Mouse (Mus musculus) liver, embryonic 13.5 days (tissue): ENCODE data around the gene Amfr. TPM values are rescaled to one million over a fixed set of nuclear protein-coding genes. Genes with fewer than 3 reads are reported as not detected.

Source experiments
- ATAC-seq: fragments of 200-750 bp; cut with Nextera tagmentation; 2 replicates; pipeline ENCODE4 v1.8.0; 2017; ENCODE audit warnings: low read depth, mild to moderate bottlenecking, moderate number of reproducible peaks, moderate library complexity
- DNase-seq: peaks from one replicate; pipeline ENCODE4 v3.0.0; 2022
- H3K27ac ChIP-seq: fragments of 300-500 bp; sonication (generic); 2 replicates; pipeline ENCODE4 v1.5.1; 2015; ENCODE audit warnings: moderate library complexity, mild to moderate bottlenecking, inconsistent platforms
- H3K27me3 ChIP-seq: fragments of 300-500 bp; sonication (generic); 2 replicates; pipeline ENCODE4 v1.6.1; 2015; ENCODE audit warnings: mild to moderate bottlenecking, inconsistent platforms
- H3K36me3 ChIP-seq: fragments of 300-500 bp; sonication (generic); 2 replicates; pipeline ENCODE4 v1.6.1; 2015; ENCODE audit warnings: mild to moderate bottlenecking, inconsistent platforms
- H3K4me1 ChIP-seq: fragments of 300-500 bp; sonication (generic); replicated peaks from 2 replicates; pipeline ENCODE4 v1.6.1; 2015; ENCODE audit warnings: inconsistent platforms
- H3K4me2 ChIP-seq: fragments of 300-500 bp; sonication (generic); 2 replicates; pipeline ENCODE4 v1.6.1; 2015; ENCODE audit warnings: inconsistent platforms, mild to moderate bottlenecking, moderate library complexity
- H3K4me3 ChIP-seq: fragments of 300-500 bp; sonication (generic); replicated peaks from 2 replicates; pipeline ENCODE4 v1.5.1; 2015; ENCODE audit warnings: mild to moderate bottlenecking, inconsistent platforms
- H3K9ac ChIP-seq: fragments of 300-500 bp; sonication (generic); 2 replicates; pipeline ENCODE4 v1.6.1; 2015; ENCODE audit warnings: mild to moderate bottlenecking, inconsistent platforms
- H3K9me3 ChIP-seq: fragments of 300-500 bp; sonication (generic); replicated peaks from 2 replicates; pipeline ENCODE4 v1.6.1; 2016; ENCODE audit warnings: inconsistent platforms
- WGBS: fragments of 180-500 bp; shearing (Covaris S2); methylation state at CpG from one replicate; pipeline ENCODE4 v1.1.7; 2015; ENCODE audit not compliant: insufficient replicate concordance; 5-methylcytosine and 5-hydroxymethylcytosine counted together
- polyA plus RNA-seq: library from polyadenylated mRNA; unstranded; fragments of >200 nt; fragmentation: Nextera tagmentation; extraction: Ambion mirVana; gene quantifications from 2 replicates; pipeline ENCODE4 v1.2.1, GENCODE M21; 2015

The Amfr gene
- polyA plus RNA-seq, 1 experiment from 2014 or later = 44.1 TPM

DNA sequence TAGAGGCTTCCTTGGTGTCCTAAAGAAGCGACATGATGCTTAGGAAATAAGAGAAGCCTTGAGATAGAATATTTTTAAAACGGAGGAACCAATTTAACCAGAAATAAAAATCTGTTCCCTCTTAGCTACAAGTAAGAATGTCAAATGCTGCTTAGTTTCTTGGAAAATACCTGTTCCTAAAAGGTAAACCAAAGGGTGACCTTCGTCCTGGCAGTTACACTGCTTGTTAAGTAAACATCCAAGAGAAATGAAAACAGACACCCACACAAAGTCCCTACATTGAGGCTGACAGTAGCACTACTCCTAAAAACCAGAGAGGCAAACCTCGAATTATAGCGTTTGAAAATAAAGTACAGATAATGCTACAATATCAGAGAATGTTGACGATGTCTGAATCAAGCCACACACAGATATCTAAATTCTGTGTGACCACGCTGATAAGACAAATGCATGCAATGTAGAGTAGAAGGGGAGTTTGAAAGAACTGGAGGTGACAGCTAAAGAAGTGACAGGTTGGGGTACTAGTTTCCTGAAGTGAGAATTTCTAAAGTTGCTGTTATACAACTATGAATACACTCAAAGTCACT is 477 bp upstream of the Amfr start:
- ATAC-seq (0 out of 2 replicates have a peak, but pooled peaks have one; percentile 2), DNase-seq (no peak)
- H3K27ac ChIP-seq = peak overlapping the region; percentile 97
- no peaks in the 10 kb centered on the region for H3K27me3 ChIP-seq
- peaks cover 8% of the 10 kb centered on the region for H3K36me3 ChIP-seq
- peak overlapping the region; percentile 96 for H3K4me3 ChIP-seq
- 7% methylated on average over 7 of the region's 7 CpGs for WGBS
- H3K9ac ChIP-seq = peak overlapping the region; percentile 99
- no peaks in the 10 kb centered on the region for H3K9me3 ChIP-seq
- H3K4me2 ChIP-seq = peak overlapping the region; percentile 100
- peaks cover 54% of the 10 kb centered on the region for H3K4me1 ChIP-seq

DNA sequence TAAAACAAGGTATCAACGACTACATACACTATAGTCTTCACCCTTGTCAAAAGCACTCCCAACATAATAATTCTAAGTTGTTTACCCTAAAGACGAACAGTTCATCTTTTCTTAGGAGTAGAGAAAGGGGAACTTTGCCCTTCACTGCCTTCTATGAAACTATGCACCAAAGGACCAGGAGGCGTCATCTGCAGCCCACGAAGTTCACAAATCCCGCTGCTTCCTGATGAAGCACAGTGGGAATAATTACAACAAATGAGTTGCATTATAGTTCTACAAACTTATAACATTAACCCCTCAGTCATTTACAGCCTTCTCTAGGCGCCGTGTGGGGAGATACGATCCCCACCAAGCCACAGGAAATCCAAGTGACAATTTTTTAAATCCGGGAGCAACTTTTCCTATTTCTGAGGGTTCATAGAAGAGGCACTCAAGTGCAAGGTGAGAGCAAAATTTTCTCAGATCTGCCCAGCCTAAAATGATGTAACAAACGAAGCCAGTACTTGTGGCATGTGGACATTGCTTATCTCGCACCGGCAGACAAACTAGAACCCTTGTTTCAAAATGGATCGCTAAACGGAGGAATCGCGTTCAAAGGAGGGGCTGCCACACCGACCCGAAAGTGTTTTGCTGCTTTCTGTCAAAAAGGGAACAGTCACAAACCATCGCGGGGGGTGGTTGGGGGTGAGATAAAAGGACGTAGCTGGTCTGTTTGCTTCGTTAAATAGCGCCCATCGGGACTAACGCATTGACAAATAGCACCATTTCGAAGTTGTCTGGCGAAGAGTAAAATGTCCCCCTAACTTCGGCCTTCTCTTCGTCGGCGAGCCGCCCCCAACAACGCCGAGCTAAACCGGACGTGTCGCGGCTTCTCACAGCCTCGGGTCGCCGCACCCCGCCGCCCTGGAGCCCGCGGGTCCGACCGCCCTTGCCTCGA is 1.3 kb downstream of the Amfr start:
- peak overlapping the region; percentile 99 for H3K9ac ChIP-seq
- H3K4me3 ChIP-seq = peak overlapping the region; percentile 96
- DNase-seq = peak; percentile 63
- peaks cover 10% of the 10 kb centered on the region for H3K36me3 ChIP-seq
- peak overlapping the region; percentile 97 for H3K27ac ChIP-seq
- H3K4me2 ChIP-seq = peak overlapping the region; percentile 100
- peaks cover 56% of the 10 kb centered on the region for H3K4me1 ChIP-seq
- ATAC-seq = peak; percentile 19; the same call in 1 of the 2 replicates
- H3K27me3 ChIP-seq = no peaks in the 10 kb centered on the region
- no peaks in the 10 kb centered on the region for H3K9me3 ChIP-seq
- WGBS = under 1% methylated on average over 48 of the region's 48 CpGs

DNA sequence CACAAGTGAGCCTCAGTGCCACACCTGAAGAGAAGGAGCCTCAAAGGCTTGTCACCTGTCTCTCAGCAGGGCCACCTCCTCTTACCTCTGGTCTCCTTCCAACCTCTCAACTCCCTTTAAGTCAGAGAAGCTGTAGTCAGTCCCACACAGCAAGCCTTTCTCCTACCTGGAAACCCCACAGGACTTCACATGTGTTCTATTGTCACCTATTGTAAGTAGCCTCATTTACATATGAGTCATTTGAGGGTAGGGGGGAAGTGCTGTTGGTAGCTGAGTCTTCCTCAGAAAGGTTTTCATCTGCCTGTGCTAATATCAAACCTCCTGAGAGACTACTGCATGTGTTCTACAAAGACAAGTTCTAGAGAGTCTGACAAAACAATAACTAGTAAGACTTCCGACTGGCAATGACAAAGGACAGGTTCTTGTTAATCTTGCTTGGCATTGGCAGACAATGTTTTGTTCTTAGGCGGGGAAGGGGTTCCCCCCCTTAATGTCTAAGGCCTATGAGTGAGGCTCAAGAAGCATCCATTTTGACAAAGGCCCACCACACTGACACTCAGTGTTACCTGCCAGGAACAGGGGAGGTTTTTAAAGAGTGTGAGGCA is 2.4 kb downstream of the Amfr start:
- 48% methylated on average over 2 of the region's 2 CpGs for WGBS

DNA sequence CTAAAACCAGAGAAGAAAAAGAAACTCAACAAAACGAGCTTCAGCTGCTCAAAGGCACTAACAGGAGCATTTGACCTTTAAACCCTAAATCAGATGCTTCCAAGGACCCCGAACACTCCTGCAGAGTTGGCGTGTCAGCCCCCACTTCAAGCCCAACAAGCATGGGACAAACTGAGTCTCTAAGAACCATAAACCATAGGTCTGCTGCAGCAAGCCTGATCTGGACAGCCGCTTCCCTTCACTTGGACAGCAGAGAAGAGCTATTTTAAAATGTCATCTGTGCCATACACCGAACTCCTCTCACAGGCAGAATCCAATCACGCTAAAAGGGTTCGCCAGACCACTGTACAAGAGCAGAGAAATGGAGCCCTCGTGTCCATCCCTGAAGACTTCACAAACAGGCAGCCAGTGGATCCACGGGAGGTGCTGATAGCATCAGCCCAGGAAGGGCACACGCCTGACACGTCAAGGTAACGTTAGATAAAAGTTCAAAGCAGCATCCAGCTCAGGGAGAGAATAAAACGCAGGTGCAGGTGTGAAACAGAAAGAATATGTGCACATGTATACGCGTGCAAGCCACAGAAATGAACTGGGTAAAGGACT is 3.3 kb downstream of the Amfr start:
- Histone ChIP-seq H3K4me1 (peaks cover 47% of the 10 kb centered on the region), H3K9ac (peak overlapping the region; percentile 99)
- ATAC-seq = no peak

More for the DNA sequence above, 2.4 kb downstream of the Amfr start:
- DNase-seq (no peak), ATAC-seq (no peak)
- Histone ChIP-seq H3K4me1 (peaks cover 56% of the 10 kb centered on the region), H3K4me3 (peak overlapping the region; percentile 96), H3K27ac (peak overlapping the region; percentile 75), H3K9me3 (no peaks in the 10 kb centered on the region), H3K36me3 (peaks cover 18% of the 10 kb centered on the region), H3K4me2 (peak overlapping the region; percentile 65), H3K27me3 (no peaks in the 10 kb centered on the region), H3K9ac (peak overlapping the region; percentile 99)

DNA sequence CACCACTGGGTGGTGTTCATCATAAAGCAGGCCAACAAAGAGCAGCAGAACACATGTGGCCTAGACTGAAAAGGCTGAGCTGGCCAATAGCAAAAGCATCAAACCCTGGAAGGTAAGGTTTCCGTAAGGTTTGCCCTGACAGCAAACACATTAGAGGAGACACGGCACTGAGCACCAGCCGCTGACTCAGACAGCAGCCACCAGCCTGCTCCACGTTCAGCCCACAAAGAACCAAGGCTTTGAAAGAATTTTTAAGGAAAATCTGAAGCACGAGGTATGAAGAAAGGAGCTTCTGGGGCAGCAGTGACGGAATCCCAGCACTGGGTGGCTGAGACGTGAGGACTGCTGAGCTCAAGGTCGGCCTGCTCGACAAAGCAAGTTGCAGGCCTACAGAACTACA is 8.5 kb downstream of the Amfr start:
- Histone ChIP-seq H3K4me2 (no peak overlapping the region), H3K4me3 (no peak overlapping the region), H3K27me3 (no peaks in the 10 kb centered on the region), H3K4me1 (peaks cover 11% of the 10 kb centered on the region), H3K36me3 (peaks cover 66% of the 10 kb centered on the region), H3K27ac (no peak overlapping the region), H3K9ac (no peak overlapping the region), H3K9me3 (no peaks in the 10 kb centered on the region)
- no peak for ATAC-seq
- WGBS = 84% methylated on average over 9 of the region's 9 CpGs
- no peak for DNase-seq

More for the DNA sequence above, 3.3 kb downstream of the Amfr start:
- Histone ChIP-seq H3K4me3 (peak overlapping the region; percentile 96), H3K4me2 (peak overlapping the region; percentile 65), H3K9me3 (no peaks in the 10 kb centered on the region), H3K27ac (peak overlapping the region; percentile 75), H3K27me3 (no peaks in the 10 kb centered on the region), H3K36me3 (peaks cover 27% of the 10 kb centered on the region)
- DNase-seq = no peak
- 43% methylated on average over 15 of the region's 15 CpGs for WGBS

DNA sequence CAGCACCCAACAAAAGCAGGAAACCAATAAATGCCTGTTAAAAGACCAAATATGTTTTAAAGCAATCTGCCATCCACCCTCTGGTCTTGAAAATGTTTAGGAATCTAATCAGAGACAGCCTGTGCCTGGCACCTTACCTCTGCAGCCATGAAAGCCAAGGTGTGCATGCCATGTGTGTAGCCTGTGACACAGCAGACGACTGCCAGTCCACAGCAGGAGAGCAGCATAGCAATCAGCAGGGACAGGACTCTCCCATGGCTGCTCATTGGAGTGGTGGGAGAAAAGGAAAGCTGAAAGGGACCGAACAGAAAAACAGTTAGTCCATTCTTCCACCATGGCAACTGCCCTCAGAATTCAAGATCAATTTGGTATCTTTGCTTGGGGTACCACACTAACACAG is 13.7 kb downstream of the Amfr start:
- 88% methylated on average over 2 of the region's 2 CpGs for WGBS
- Histone ChIP-seq H3K9ac (no peak overlapping the region), H3K36me3 (peaks cover 67% of the 10 kb centered on the region), H3K27ac (no peak overlapping the region), H3K4me3 (no peak overlapping the region), H3K4me2 (no peak overlapping the region), H3K9me3 (no peaks in the 10 kb centered on the region), H3K27me3 (no peaks in the 10 kb centered on the region), H3K4me1 (no peaks in the 10 kb centered on the region)
- ATAC-seq (no peak), DNase-seq (no peak)

DNA sequence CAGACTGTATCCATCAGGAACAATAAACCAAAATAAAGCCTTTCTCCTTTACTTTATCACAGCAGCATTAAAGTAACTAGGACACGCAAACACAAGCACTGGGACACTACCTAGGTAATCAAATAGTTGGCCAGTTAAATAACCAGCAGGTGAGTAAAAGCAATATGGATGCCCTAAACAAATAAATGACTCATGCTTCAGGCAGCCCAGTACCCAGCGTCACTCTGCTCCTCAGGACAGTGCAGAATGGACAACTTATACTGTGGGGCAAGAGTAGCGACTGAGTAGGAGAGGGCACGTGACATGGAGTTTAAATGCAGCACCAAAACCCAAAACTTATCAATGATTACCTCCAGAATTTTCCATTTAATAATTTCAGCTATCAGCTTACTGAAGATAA is 22.9 kb downstream of the Amfr start:
- H3K4me2 ChIP-seq = no peak overlapping the region
- no peaks in the 10 kb centered on the region for H3K27me3 ChIP-seq
- H3K36me3 ChIP-seq = peaks cover 68% of the 10 kb centered on the region
- H3K4me1 ChIP-seq = no peaks in the 10 kb centered on the region
- H3K4me3 ChIP-seq = no peak overlapping the region
- WGBS = 84% methylated on average over 4 of the region's 4 CpGs
- DNase-seq (no peak), ATAC-seq (no peak)
- H3K9ac ChIP-seq = no peak overlapping the region
- peaks cover 5% of the 10 kb centered on the region; the same call in 1 of the 2 replicates for H3K9me3 ChIP-seq
- no peak overlapping the region for H3K27ac ChIP-seq

DNA sequence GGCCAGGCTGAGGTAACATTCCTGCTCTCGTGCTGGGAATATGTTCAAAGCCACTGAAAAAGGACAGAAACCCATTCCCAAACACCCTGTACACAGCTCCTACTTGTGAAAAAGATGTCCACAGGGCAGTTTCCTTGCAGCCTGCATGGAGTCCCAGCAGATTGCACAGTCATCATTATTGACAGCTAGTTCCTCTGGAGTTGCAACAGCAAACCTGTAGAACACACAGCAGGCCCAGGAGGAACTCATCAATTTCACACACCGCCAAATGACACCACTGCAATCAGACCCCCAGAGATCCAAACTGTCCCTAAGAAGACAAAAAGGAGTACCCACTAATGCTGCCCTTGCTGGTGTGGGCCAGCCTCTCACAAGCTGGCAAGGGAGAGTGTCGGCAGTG is 27.9 kb downstream of the Amfr start:
- 94% methylated on average over 3 of the region's 3 CpGs for WGBS
- no peak for ATAC-seq

DNA sequence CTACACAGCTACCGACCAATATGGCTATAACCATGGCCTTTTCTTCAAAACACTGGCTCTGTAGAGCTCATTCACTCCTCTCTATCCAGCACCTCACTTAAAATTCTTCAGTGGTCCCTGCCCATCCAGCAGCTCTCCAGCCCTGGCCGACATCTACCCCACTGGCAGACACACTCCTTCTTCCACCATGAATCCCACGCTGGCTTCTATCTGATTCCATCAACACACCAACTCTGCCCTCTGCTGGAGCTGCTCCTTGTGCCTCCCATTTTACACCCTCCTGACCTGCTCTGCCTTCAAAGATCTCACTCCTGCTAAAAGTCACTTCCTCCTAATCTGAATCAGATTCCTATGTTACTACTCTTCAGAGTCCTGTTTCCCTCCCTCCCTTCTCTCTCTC is 28.8 kb downstream of the Amfr start:
- ATAC-seq = no peak
- 85% methylated on average over 3 of the region's 3 CpGs for WGBS
- DNase-seq = no peak

More for the DNA sequence above, 27.9 kb downstream of the Amfr start:
- H3K4me2 ChIP-seq = no peak overlapping the region
- no peak overlapping the region for H3K9ac ChIP-seq
- H3K27me3 ChIP-seq = no peaks in the 10 kb centered on the region
- H3K4me1 ChIP-seq = no peaks in the 10 kb centered on the region
- H3K9me3 ChIP-seq = no peaks in the 10 kb centered on the region
- H3K36me3 ChIP-seq = peaks cover 89% of the 10 kb centered on the region
- DNase-seq = no peak
- no peak overlapping the region for H3K4me3 ChIP-seq
- H3K27ac ChIP-seq = no peak overlapping the region

DNA sequence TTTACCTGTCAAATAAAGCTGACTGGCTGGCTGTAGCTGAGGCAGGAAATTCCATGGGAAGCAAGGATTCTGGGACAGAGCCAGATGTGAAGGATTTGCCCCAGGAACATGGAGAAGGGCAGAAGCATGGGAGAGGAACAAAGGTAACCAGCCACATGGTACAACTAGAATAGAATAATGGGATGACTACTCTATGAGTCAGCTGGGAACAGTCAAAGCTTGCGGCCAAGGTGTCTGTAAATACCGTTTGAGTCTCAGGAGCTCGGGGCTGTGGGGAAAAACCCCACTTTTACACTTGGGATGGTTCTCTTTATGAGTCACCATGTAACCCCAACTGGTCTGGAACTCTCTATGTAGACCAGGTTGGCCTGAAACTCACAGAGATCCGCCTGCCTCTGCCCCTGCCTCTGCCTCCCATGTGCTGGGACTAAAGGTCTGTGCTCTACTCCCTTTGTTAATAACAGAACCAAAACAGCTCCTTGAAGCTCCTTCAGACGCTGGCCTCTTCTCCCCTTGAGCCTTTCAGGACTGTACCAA is 30.9 kb downstream of the Amfr start:
- no peak for DNase-seq
- H3K4me1 ChIP-seq = no peaks in the 10 kb centered on the region
- H3K36me3 ChIP-seq = peaks cover 98% of the 10 kb centered on the region
- no peak overlapping the region for H3K4me3 ChIP-seq
- 86% methylated on average over 5 of the region's 5 CpGs for WGBS
- H3K27me3 ChIP-seq = no peaks in the 10 kb centered on the region
- H3K4me2 ChIP-seq = no peak overlapping the region
- no peak overlapping the region for H3K9ac ChIP-seq
- H3K9me3 ChIP-seq = no peaks in the 10 kb centered on the region
- ATAC-seq = no peak
- no peak overlapping the region for H3K27ac ChIP-seq

More for the DNA sequence above, 28.8 kb downstream of the Amfr start:
- Histone ChIP-seq H3K4me3 (no peak overlapping the region), H3K36me3 (peaks cover 90% of the 10 kb centered on the region), H3K9me3 (no peaks in the 10 kb centered on the region), H3K4me2 (no peak overlapping the region), H3K27me3 (no peaks in the 10 kb centered on the region), H3K27ac (no peak overlapping the region), H3K9ac (no peak overlapping the region), H3K4me1 (no peaks in the 10 kb centered on the region)

DNA sequence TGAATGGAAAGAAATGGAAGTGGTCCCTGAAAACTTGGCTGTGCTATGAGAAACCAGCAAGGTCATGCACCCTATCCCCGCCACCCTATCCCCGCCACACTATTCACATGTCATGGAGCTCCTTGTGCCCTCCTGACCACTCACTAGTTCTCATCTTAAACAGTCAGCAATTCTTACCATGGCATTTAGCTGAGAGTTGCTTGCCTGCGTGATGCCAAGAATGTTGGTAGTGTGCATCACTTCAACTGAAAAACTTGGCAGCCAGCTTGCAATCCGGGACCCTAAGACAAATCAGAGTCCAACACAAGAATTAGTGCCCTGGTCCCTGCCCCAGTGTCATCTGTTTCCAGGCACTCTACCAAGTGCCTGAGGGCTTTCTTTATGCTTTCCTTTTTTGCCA is 32.5 kb downstream of the Amfr start:
- H3K4me2 ChIP-seq = no peak overlapping the region
- H3K9ac ChIP-seq = no peak overlapping the region
- H3K4me3 ChIP-seq = no peak overlapping the region
- H3K27me3 ChIP-seq = no peaks in the 10 kb centered on the region
- peaks cover 99% of the 10 kb centered on the region for H3K36me3 ChIP-seq
- H3K4me1 ChIP-seq = no peaks in the 10 kb centered on the region
- no peak overlapping the region for H3K27ac ChIP-seq
- ATAC-seq (no peak), DNase-seq (no peak)
- no peaks in the 10 kb centered on the region for H3K9me3 ChIP-seq
- WGBS = 85% methylated on average over 4 of the region's 4 CpGs
